Mouse (Mus musculus) layer of hippocampus, adult 2 months (tissue): Measurements from ENCODE around the gene Sox9. TPM values are rescaled to one million over a fixed set of nuclear protein-coding genes. Genes with fewer than 3 reads are reported as not detected.
A peak's percentile ranks its signal among the peaks of the same experiment; 100 is the strongest.

ENCODE experiments used
- DNase-seq, 2 experiments: peaks; one replicate each; pipeline ENCODE4 v3.0.0; 2022; ENCODE audit warnings: low spot score in 2 of 2
- H3K27ac ChIP-seq: fragments of 200-600 bp; 2 replicates; pipeline ENCODE4 v1.8.1; 2022
- H3K4me3 ChIP-seq: fragments of 200-600 bp; 2 replicates; pipeline ENCODE4 v1.8.1; 2022; ENCODE audit warnings: mild to moderate bottlenecking
- CTCF ChIP-seq: fragments of 200-600 bp; conservative IDR thresholded peaks from 2 replicates; pipeline ENCODE4 v1.8.1; 2022; ENCODE audit warnings: antibody characterized with exemption, mild to moderate bottlenecking, moderate library complexity
- total RNA-seq, 2 experiments: library from RNA; stranded (reverse); gene quantifications; 2 replicates each; pipeline ENCODE4 v1.2.3; 2021

Gene Sox9
- total RNA-seq, 2 experiments from 2014 or later: 27.7 to 31.5 TPM

- peak; percentile 35 to 56 for DNase-seq
- H3K27ac ChIP-seq: peak overlapping the region; percentile 81
- TF ChIP-seq CTCF: no peak
- H3K4me3 ChIP-seq: peak overlapping the region; percentile 42
These were observed 28.6 kb downstream of the Sox9 start for GRCm38 (mm10) chr11:112810447-112811151.

- Histone ChIP-seq H3K27ac (peak overlapping the region; percentile 85), H3K4me3 (peak overlapping the region; percentile 42)
- peak; percentile 13 for TF ChIP-seq CTCF
- DNase-seq: peak; percentile 50 to 86
These were observed 29.3 kb downstream of the Sox9 start for GRCm38 (mm10) chr11:112811152-112811871.

GRCm38 (mm10) chr11:112817829-112818650, 36.0 kb downstream of the Sox9 start:
- no peak for DNase-seq
- H3K4me3 ChIP-seq: no peak overlapping the region
- no peak for TF ChIP-seq CTCF
- no peak overlapping the region for H3K27ac ChIP-seq

GRCm38 (mm10) chr11:112818651-112819270, 36.7 kb downstream of the Sox9 start:
- Histone ChIP-seq H3K27ac (no peak overlapping the region), H3K4me3 (no peak overlapping the region)
- no peak for TF ChIP-seq CTCF
- no peak for DNase-seq

GRCm38 (mm10) chr11:112821536-112821935, 39.5 kb downstream of the Sox9 start:
- DNase-seq: no peak
- no peak overlapping the region for H3K27ac ChIP-seq
- no peak for TF ChIP-seq CTCF
- no peak overlapping the region for H3K4me3 ChIP-seq

- Histone ChIP-seq H3K27ac (no peak overlapping the region), H3K4me3 (no peak overlapping the region)
- TF ChIP-seq CTCF: no peak
- no peak for DNase-seq
These were observed 42.1 kb downstream of the Sox9 start for GRCm38 (mm10) chr11:112824146-112824545.

GRCm38 (mm10) chr11:112826193-112827043, 44.4 kb downstream of the Sox9 start:
- no peak overlapping the region for H3K4me3 ChIP-seq
- H3K27ac ChIP-seq: no peak overlapping the region
- no peak for DNase-seq
- TF ChIP-seq CTCF: no peak

- no peak for TF ChIP-seq CTCF
- no peak for DNase-seq
- Histone ChIP-seq H3K4me3 (no peak overlapping the region), H3K27ac (no peak overlapping the region)
These were observed 45.0 kb downstream of the Sox9 start for GRCm38 (mm10) chr11:112827044-112827347.

- no peak overlapping the region for H3K27ac ChIP-seq
- H3K4me3 ChIP-seq: no peak overlapping the region
- no peak for TF ChIP-seq CTCF
These were observed 46.7 kb downstream of the Sox9 start for GRCm38 (mm10) chr11:112828553-112829287.

GRCm38 (mm10) chr11:112834245-112835005, 52.4 kb downstream of the Sox9 start:
- peak; percentile 18 to 32 for DNase-seq
- H3K4me3 ChIP-seq: no peak overlapping the region
- TF ChIP-seq CTCF: no peak
- H3K27ac ChIP-seq: 0 out of 2 replicates have a peak overlapping the region, but pooled peaks have one; percentile 32

More at GRCm38 (mm10) chr11:112828553-112829287, 46.7 kb downstream of the Sox9 start:
- DNase-seq: no peak
